Mouse (Mus musculus) heart, embryonic 13.5 days (tissue): ENCODE data around the gene Efcab12. TPM values are rescaled to one million over a fixed set of nuclear protein-coding genes. Genes with fewer than 3 reads are reported as not detected.

Source experiments
- ATAC-seq: fragments of 200-750 bp; cut with Nextera tagmentation; 2 replicates; pipeline ENCODE4 v1.8.0; 2017; ENCODE audit warnings: moderate TSS enrichment; ENCODE audit not compliant: insufficient number of reproducible peaks, low FRiP score, low TSS enrichment; ENCODE audit errors: extremely low read depth
- H3K27ac ChIP-seq: fragments of 300-500 bp; sonication (generic); replicated peaks from 2 replicates; pipeline ENCODE4 v1.5.1; 2015; ENCODE audit warnings: moderate library complexity, mild to moderate bottlenecking, inconsistent platforms
- H3K27me3 ChIP-seq: fragments of 300-500 bp; sonication (generic); replicated peaks from 2 replicates; pipeline ENCODE4 v1.6.1; 2015; ENCODE audit warnings: mild to moderate bottlenecking, inconsistent platforms
- H3K36me3 ChIP-seq: fragments of 300-500 bp; sonication (generic); 2 replicates; pipeline ENCODE4 v1.6.1; 2015; ENCODE audit warnings: mild to moderate bottlenecking, inconsistent platforms
- H3K4me1 ChIP-seq: fragments of 300-500 bp; sonication (generic); 2 replicates; pipeline ENCODE4 v1.6.1; 2015; ENCODE audit warnings: inconsistent platforms
- H3K4me2 ChIP-seq: fragments of 300-500 bp; sonication (generic); 2 replicates; pipeline ENCODE4 v1.6.1; 2015; ENCODE audit warnings: inconsistent platforms, mild to moderate bottlenecking, moderate library complexity
- H3K4me3 ChIP-seq: fragments of 300-500 bp; sonication (generic); 2 replicates; pipeline ENCODE4 v1.5.1; 2015; ENCODE audit warnings: moderate library complexity, mild to moderate bottlenecking, inconsistent platforms
- H3K9ac ChIP-seq: fragments of 300-500 bp; sonication (generic); 2 replicates; pipeline ENCODE4 v1.6.1; 2015; ENCODE audit warnings: inconsistent platforms, mild to moderate bottlenecking, moderate library complexity
- H3K9me3 ChIP-seq: fragments of 300-500 bp; sonication (generic); 2 replicates; pipeline ENCODE4 v1.6.1; 2016; ENCODE audit warnings: inconsistent platforms
- WGBS: fragments of 180-500 bp; shearing (Covaris S2); methylation state at CpG from one replicate; pipeline ENCODE4 v1.1.7; 2015; ENCODE audit warnings: mixed read lengths; 5-methylcytosine and 5-hydroxymethylcytosine counted together
- polyA plus RNA-seq: library from polyadenylated mRNA; unstranded; fragments of >200 nt; fragmentation: Nextera tagmentation; extraction: Ambion mirVana; gene quantifications from 2 replicates; pipeline ENCODE4 v1.2.1, GENCODE M21; 2015

The Efcab12 gene
- polyA plus RNA-seq, 1 experiment from 2014 or later, result 0.53 TPM

- Histone ChIP-seq H3K27ac (no peak overlapping the region; the same call in 1 of the 2 replicates), H3K9me3 (no peaks in the 10 kb centered on the region), H3K4me1 (peaks cover 72% of the 10 kb centered on the region), H3K36me3 (0 out of 2 replicates have a peak, but pooled peaks cover 3% of the 10 kb centered on the region), H3K4me3 (no peak overlapping the region), H3K9ac (no peak overlapping the region), H3K27me3 (no peaks in the 10 kb centered on the region), H3K4me2 (no peak overlapping the region)
- 45% methylated on average over 4 of the region's 4 CpGs for WGBS
- ATAC-seq, result no peak
Measured at GRCm38 (mm10) chr6:115859258-115859657, 21.0 kb upstream of the Efcab12 start.

- H3K27ac ChIP-seq, result peak overlapping the region; percentile 77
Measured at GRCm38 (mm10) chr6:115856361-115856745, 18.1 kb upstream of the Efcab12 start.

GRCm38 (mm10) chr6:115855733-115856360 lies 17.6 kb upstream of the Efcab12 start:
- Histone ChIP-seq H3K4me1 (peaks cover 64% of the 10 kb centered on the region), H3K4me3 (no peak overlapping the region), H3K9ac (no peak overlapping the region), H3K27ac (peak overlapping the region; percentile 77), H3K27me3 (no peaks in the 10 kb centered on the region), H3K9me3 (no peaks in the 10 kb centered on the region), H3K4me2 (no peak overlapping the region), H3K36me3 (no peaks in the 10 kb centered on the region)
- WGBS, result 56% methylated on average over 3 of the region's 3 CpGs
- no peak for ATAC-seq

More at GRCm38 (mm10) chr6:115856361-115856745, 18.1 kb upstream of the Efcab12 start:
- Histone ChIP-seq H3K9me3 (no peaks in the 10 kb centered on the region), H3K4me2 (no peak overlapping the region), H3K9ac (no peak overlapping the region), H3K4me3 (no peak overlapping the region), H3K27me3 (no peaks in the 10 kb centered on the region), H3K36me3 (no peaks in the 10 kb centered on the region), H3K4me1 (peaks cover 64% of the 10 kb centered on the region)
- ATAC-seq, result no peak
- 50% methylated on average over 4 of the region's 4 CpGs for WGBS

GRCm38 (mm10) chr6:115854432-115854831 lies 16.2 kb upstream of the Efcab12 start:
- H3K9me3 ChIP-seq, result no peaks in the 10 kb centered on the region
- H3K27me3 ChIP-seq, result no peaks in the 10 kb centered on the region
- H3K4me1 ChIP-seq, result peaks cover 53% of the 10 kb centered on the region
- ATAC-seq, result no peak
- WGBS, result 66% methylated on average over 2 of the region's 2 CpGs
- no peak overlapping the region for H3K4me3 ChIP-seq
- H3K9ac ChIP-seq, result no peak overlapping the region
- no peak overlapping the region for H3K4me2 ChIP-seq
- peaks cover 6% of the 10 kb centered on the region for H3K36me3 ChIP-seq
- H3K27ac ChIP-seq, result no peak overlapping the region

GRCm38 (mm10) chr6:115853985-115854384 lies 15.8 kb upstream of the Efcab12 start:
- WGBS, result 48% methylated on average over 7 of the region's 7 CpGs
- Histone ChIP-seq H3K4me2 (peak overlapping the region; percentile 89), H3K4me3 (peak overlapping the region; percentile 64), H3K27me3 (no peaks in the 10 kb centered on the region), H3K27ac (peak overlapping the region; percentile 91), H3K36me3 (peaks cover 11% of the 10 kb centered on the region), H3K9me3 (no peaks in the 10 kb centered on the region), H3K9ac (peak overlapping the region; percentile 81), H3K4me1 (peaks cover 49% of the 10 kb centered on the region)
- ATAC-seq, result no peak

- peak within 1 kb of the TSS; percentile 64 for H3K4me3 ChIP-seq
- H3K9me3 ChIP-seq, result no peaks in the 10 kb centered on the region
- peaks cover 53% of the 10 kb centered on the region for H3K4me1 ChIP-seq
- H3K9ac ChIP-seq, result peak within 1 kb of the TSS; percentile 85
- WGBS, result under 1% methylated on average over 51 of the region's 51 CpGs
- peak within 1 kb of the TSS; percentile 92 for H3K27ac ChIP-seq
- H3K4me2 ChIP-seq, result peak within 1 kb of the TSS; percentile 89
- H3K27me3 ChIP-seq, result no peaks in the 10 kb centered on the region
- ATAC-seq, result peak; percentile 94
- H3K36me3 ChIP-seq, result peaks cover 18% of the 10 kb centered on the region
Measured at GRCm38 (mm10) chr6:115853091-115853813, 15.0 kb upstream of the Efcab12 start, which contains the start of the genes Mbd4 and Ift122. Mbd4 (minus strand) TSS chr6:115853371. Ift122 (plus strand) TSS chr6:115853470.

- Histone ChIP-seq H3K27me3 (no peaks in the 10 kb centered on the region), H3K4me3 (peak overlapping the region; percentile 64), H3K9ac (peak overlapping the region; percentile 85), H3K4me1 (peaks cover 53% of the 10 kb centered on the region), H3K27ac (peak overlapping the region; percentile 92), H3K4me2 (peak overlapping the region; percentile 89), H3K9me3 (no peaks in the 10 kb centered on the region), H3K36me3 (peaks cover 20% of the 10 kb centered on the region)
- ATAC-seq, result peak; percentile 11
- WGBS, result 5% methylated on average over 20 of the region's 20 CpGs
Measured at GRCm38 (mm10) chr6:115852446-115853090, 14.4 kb upstream of the Efcab12 start.

GRCm38 (mm10) chr6:115848598-115849304 lies 10.5 kb upstream of the Efcab12 start:
- ATAC-seq, result no peak
- no peak overlapping the region for H3K4me2 ChIP-seq
- no peaks in the 10 kb centered on the region for H3K27me3 ChIP-seq
- no peak overlapping the region for H3K27ac ChIP-seq
- H3K4me3 ChIP-seq, result no peak overlapping the region
- peaks cover 26% of the 10 kb centered on the region for H3K4me1 ChIP-seq
- H3K9me3 ChIP-seq, result no peaks in the 10 kb centered on the region
- WGBS, result 93% methylated on average over 10 of the region's 10 CpGs
- no peak overlapping the region for H3K9ac ChIP-seq
- peaks cover 42% of the 10 kb centered on the region for H3K36me3 ChIP-seq

- Histone ChIP-seq H3K9ac (no peak overlapping the region), H3K36me3 (peaks cover 62% of the 10 kb centered on the region), H3K9me3 (no peaks in the 10 kb centered on the region), H3K4me3 (no peak overlapping the region), H3K27me3 (no peaks in the 10 kb centered on the region), H3K4me2 (no peak overlapping the region), H3K4me1 (peaks cover 16% of the 10 kb centered on the region), H3K27ac (0 out of 2 replicates have a peak overlapping the region, but pooled peaks have one; percentile 20)
- no peak for ATAC-seq
- 36% methylated on average over 8 of the region's 8 CpGs for WGBS
Measured at GRCm38 (mm10) chr6:115846640-115847411, 8.6 kb upstream of the Efcab12 start.

GRCm38 (mm10) chr6:115845006-115845405 lies 6.8 kb upstream of the Efcab12 start:
- ATAC-seq, result no peak
- WGBS, result 91% methylated on average over 4 of the region's 4 CpGs
- H3K9me3 ChIP-seq, result no peaks in the 10 kb centered on the region
- H3K36me3 ChIP-seq, result peaks cover 64% of the 10 kb centered on the region
- no peak overlapping the region for H3K9ac ChIP-seq
- H3K27me3 ChIP-seq, result no peaks in the 10 kb centered on the region
- H3K4me1 ChIP-seq, result peaks cover 12% of the 10 kb centered on the region
- no peak overlapping the region for H3K4me2 ChIP-seq
- no peak overlapping the region for H3K4me3 ChIP-seq
- no peak overlapping the region for H3K27ac ChIP-seq
